Mouse (Mus musculus): ENCODE results near the gene Golga7b. TPM values are rescaled to one million over a fixed set of nuclear protein-coding genes. Genes with fewer than 3 reads are reported as not detected.

The Golga7b gene
- total RNA-seq, 1 experiment from 2014 or later, result not detected

DNA sequence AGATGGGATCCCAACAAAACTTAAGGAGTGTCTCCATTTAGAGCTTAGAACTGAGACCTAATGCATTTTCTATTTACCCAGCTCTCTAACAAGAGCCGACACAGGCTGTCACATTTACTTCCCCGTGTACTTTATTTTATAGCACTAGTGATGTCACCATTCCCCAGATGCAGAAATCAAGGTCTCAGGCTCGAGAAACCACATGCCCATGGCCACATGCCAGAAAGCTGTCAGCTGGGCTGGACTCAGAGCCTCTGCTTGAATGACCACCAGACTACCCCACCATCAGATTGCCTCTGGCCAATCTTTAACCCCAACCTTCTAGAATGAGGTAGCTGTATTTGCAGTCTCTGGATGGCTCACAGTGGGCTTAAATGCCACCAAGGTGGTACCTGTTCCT lies 4.0 kb upstream of the Golga7b start:
- ATAC-seq (replicated peaks; ENCODE audit: insufficient number of reproducible peaks, low FRiP score, low TSS enrichment, poor library complexity, severe bottlenecking), result no peak

DNA sequence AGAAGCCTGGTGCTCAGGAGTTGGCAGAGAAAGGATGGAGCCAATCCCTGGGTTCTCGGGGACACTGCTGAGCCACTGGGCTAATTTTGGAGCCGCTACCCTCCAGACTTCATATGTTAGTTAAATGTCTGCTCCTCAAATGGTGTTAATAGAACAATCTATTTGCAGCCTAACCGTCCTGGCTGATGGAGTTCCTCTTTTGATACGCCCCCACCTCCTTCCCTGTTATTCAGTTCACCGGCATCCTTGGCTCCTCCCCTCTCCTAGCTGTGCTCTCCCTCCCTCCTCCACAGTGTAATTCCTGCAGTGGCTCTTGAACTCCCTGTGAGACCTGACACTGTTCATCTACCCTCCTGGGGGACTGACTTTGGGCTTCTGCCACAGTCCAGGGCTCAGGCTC lies 748 bp upstream of the Golga7b start:
- ATAC-seq (replicated peaks; ENCODE audit: insufficient number of reproducible peaks, low FRiP score, low TSS enrichment, poor library complexity, severe bottlenecking), result no peak

DNA sequence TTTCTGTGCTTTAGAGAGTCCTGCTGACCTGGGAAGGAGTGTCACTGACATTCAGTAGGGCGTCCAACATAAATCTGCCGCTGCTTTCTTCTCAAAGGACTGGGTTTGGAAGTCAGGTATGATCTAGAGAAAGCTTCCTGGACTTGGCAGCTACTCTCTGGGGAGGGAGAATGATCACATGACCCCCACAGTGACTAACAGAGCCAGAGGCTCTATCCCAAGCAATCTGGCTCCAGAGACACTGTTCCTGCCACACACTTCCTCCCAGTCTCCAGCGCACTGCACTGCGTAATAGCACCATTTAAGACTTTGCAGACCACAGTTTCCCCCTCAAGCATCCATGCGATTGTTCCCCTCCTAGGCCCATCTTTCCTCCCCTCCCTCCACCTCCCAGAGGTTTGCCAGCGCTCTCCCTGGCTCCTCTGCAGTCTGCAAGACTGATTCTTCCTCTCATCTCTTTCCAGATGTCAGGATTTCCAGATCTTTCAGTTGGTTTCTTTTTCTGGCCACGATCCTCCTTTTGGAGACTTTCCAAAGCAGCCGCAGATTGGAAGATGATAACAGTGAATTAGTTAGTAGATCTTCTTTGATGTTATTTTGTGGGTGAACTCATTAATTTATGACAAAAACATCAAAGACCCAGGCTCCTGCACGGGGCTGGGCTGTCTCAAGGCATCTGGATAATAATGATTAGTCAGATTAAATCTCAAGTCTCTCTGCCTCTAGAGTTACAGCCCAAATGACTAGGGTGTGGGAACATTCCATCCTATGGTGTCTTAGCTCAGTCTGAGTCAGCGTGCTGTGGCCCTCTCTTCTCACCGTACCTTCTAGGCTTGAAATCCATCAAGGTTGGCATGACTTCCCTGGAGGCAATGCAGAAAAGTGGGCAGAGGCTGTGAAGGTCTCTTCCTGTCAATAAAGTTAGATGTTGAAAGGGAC lies 2.9 kb downstream of the Golga7b start:
- ATAC-seq (replicated peaks; ENCODE audit: insufficient number of reproducible peaks, low FRiP score, low TSS enrichment, poor library complexity, severe bottlenecking), result no peak

DNA sequence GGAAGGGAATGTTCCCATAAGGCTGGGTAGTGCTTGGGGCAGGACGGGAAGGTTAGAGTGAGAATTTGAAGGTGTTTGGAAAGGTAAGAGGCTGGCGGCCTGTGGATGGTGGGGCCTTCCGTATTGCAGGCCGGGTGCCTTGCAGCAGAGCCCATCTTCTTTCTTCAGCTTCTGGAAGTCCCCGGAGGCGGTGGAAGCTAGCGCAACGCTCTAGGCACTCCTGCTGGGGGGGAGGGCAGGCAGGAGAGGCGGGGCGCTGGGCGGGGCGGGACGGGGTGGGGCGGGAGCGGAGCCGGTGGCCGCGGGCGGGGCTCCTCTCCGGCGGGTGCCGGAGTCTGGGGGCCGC lies 8.0 kb downstream of the Golga7b start:
- no peak for ATAC-seq (replicated peaks; ENCODE audit: insufficient number of reproducible peaks, low FRiP score, low TSS enrichment, poor library complexity, severe bottlenecking)

DNA sequence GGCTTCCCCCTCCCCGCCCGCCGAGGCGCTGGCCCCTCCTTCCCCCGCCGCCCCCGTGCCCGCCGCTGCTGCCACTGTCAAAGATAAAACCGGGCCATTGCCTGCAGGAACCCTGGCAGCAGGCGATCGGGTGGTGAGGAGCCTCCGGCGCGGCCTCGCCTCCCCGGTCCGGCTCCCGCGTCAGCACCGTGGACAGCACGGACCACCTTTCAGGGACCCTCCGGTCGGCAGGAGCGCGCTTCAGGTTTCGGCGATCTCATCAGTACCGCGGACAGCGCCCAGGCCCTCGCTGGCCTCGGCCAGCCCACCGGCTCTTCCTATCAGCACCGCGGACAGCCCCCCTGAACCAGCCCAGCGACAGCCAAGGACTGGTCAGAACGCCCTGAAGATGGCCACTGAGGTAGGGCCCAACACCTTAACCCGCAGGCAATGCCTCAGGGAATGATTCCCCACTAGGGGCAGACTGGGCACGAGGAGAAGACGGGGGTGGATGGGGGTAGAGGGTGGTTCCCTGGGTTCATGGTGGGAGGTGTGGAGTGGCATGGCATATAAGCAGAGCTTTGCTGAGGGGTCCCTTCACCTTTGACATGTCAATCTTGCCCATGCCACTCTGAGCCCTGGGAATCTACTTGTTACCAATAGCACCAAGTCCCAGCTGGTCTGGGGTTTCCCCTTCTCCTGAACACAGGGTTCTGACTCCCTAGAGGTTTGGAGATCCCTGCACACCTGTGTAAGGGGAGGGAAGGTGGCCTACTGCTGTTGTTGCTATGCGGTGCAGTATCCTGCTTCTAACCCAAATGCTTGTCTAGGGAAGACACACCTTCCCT lies 8.6 kb downstream of the Golga7b start:
- no peak for ATAC-seq (replicated peaks; ENCODE audit: insufficient number of reproducible peaks, low FRiP score, low TSS enrichment, poor library complexity, severe bottlenecking)

DNA sequence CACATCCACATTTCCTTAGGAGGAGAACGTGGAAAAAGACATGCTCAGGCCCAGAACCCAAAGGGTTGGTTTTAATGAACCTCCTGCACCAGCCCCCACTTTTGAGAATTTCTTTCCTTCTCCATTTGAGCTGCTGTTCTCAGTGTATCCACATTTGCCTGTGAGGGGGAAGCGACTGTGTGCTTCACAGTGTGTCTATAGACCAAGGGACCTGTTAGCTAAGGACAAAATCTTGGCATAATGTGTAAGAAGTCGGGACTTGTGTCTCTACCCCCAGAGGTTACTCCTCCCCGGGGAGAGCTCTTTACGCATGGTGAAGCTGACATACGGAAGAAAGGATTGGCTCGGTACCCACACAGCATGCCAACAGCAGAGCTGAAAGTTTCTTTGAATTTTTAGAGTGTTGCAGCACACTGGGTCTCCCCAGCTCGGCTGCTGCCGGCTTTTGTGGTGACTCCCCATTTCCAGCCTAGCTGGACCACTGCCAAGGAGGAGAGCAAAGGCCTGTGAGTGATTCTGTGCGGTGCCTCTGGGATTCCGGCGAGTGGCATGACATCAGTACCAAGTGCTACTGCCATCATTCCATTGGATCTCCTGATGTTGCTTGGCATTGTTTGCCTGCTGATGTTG lies 9.4 kb downstream of the Golga7b start:
- no peak for ATAC-seq (replicated peaks; ENCODE audit: insufficient number of reproducible peaks, low FRiP score, low TSS enrichment, poor library complexity, severe bottlenecking)

DNA sequence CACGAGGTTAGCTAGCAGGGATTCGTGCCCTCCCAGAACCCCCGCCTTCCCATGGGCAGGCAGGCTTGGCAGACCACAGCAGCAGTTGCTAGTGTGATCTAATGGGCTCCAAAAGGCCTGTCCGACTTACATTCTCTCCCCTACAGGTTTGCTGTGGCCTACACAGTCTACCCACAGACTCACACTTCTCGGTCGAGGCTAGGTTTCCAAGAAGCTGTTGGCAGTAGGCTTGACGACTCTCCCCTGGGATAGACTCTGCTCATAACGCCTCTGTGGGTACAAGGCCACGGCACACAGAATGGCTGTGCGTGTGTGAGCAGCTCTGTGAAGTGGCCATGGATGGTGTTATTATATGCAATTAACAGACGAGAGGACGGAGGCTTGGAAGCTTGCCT lies 9.9 kb downstream of the Golga7b start:
- no peak for ATAC-seq (replicated peaks; ENCODE audit: insufficient number of reproducible peaks, low FRiP score, low TSS enrichment, poor library complexity, severe bottlenecking)

DNA sequence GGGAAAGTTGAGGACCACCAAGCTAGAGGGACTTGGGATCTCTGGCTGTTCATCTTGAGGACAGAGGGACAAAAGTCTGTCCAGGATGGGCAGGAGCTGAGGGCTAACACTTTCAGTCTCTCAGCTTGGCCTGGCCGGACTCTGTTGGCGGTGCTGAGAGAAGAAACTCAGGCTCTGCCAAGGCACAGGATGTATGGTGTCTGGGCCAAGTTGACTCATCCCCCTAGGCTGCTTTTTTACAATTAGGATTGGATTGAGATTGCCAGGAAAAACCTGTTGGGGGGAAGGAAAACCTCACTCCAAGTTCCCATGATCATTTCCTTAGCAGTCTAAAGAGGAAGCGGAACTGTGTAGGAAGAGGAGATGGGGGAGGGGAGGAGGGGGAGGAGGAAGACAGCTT lies 10.7 kb downstream of the Golga7b start:
- ATAC-seq (replicated peaks; ENCODE audit: insufficient number of reproducible peaks, low FRiP score, low TSS enrichment, poor library complexity, severe bottlenecking), result no peak

DNA sequence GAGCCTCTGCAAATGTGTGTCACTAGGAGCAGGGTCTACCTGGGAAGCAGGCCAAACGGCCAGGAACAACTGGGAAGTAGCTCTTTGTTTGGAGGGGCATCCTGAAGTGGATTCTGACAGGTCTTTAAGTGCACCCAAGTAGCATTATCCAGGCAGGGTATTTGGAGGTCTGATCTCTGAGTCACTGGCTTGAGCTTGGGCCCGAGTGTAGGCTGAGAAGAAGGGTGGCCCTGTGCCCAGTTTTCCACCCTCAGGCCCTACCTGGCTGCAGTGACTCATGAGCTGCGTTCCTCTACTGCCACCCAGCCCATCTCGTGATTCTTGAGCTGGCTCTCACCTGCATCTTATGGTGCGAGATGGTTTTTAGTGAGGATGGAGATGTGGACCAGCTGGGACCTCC lies 11.2 kb downstream of the Golga7b start:
- no peak for ATAC-seq (replicated peaks; ENCODE audit: insufficient number of reproducible peaks, low FRiP score, low TSS enrichment, poor library complexity, severe bottlenecking)

DNA sequence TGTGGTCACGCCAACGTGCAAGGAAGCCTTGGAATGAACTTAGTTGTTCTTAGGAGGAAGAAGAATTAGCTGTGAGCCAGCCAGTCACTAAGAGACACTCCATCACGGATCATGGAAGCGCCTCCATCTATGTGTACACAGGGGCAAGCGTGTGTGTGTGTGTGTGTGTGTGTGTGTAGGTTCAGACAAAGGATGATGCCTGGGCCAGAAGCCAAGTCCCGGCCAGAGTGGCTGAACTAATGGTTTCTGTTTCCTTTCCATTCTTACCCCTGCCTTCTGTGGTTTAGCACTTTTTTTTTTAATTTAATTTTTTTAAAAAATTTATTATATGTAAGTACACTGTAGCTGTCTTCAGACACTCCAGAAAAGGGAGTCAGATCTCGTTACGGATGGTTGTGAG lies 13.1 kb downstream of the Golga7b start:
- no peak for ATAC-seq (replicated peaks; ENCODE audit: insufficient number of reproducible peaks, low FRiP score, low TSS enrichment, poor library complexity, severe bottlenecking)

DNA sequence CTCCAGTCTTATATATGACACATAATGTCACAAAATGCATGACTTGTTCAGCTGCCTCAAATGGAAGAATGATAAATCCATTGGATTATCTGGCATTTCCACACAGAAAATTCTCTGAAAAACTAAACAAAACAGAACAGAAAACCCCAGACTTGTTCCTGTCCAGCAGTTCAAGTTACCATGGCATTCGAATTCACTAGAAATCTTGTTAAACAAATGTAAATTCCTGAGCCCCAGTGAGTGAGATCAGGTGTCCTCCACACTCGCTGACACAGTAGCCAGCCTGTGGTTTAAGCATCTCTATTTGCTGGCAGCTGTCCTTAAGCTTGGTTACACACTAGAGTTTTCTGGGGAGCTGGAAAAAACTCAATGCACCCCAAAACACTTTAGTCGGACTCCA lies 16.1 kb downstream of the Golga7b start:
- ATAC-seq (replicated peaks; ENCODE audit: insufficient number of reproducible peaks, low FRiP score, low TSS enrichment, poor library complexity, severe bottlenecking), result no peak

DNA sequence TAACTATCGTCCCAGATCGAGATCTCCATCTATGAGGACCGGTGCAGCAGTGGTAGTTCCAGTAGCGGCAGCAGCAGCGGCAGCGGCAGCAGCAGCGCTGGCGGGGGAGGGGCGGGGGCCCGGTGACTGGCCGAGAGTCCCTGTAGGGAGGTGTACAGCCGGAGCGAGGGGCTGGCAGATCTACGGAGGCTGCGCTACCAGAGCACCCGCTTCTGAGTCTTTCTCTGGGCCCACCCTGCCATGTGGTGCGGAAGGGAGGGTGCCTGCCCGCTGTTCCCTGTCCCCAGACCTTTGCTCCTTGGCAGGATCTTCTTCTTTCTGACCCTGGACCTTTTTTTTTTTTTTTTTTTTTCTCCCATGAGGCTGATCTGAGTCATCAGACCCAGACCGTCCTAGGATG lies 21.0 kb downstream of the Golga7b start:
- no peak for ATAC-seq (replicated peaks; ENCODE audit: insufficient number of reproducible peaks, low FRiP score, low TSS enrichment, poor library complexity, severe bottlenecking)

DNA sequence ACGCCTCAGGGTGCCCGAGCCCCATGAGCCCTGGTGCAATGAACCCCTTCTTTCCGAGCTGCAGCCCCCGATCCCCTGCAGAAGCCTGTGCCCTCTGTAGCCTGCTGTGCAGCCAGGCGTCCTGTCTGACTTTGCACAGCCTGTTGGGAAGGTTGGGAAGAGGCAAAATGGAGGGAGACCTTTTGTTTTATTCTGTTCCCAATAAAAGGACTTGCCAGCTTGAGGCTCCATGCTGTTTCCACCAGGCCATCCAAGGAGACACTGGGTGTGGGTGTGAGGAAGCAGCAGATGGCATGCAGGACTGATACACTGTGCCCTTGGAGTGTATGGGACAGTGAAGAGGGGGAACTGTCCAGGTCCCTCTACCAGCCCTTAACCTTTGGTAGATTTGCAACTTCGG lies 22.7 kb downstream of the Golga7b start:
- no peak for ATAC-seq (replicated peaks; ENCODE audit: insufficient number of reproducible peaks, low FRiP score, low TSS enrichment, poor library complexity, severe bottlenecking)

DNA sequence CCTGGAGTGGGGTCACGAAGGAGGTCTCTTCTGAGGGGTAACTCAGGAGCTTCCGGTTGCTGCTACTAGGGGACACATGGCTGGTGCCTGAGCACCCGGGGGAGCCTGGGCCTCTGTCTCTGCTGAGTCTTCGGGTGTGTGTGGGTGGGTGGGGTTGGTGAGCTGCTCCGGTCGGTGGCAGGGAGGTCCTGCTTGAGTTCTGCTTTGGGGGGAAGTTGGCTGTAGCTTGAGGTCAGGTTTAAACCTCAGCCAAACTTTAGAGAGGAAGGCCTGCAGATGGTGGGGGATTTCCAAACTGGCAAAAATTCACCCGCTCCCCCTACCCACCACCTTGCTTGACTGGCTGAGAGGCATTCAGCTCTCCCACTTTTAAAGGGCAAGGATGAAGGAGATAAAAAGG lies 23.8 kb downstream of the Golga7b start:
- ATAC-seq (replicated peaks; ENCODE audit: insufficient number of reproducible peaks, low FRiP score, low TSS enrichment, poor library complexity, severe bottlenecking), result no peak

DNA sequence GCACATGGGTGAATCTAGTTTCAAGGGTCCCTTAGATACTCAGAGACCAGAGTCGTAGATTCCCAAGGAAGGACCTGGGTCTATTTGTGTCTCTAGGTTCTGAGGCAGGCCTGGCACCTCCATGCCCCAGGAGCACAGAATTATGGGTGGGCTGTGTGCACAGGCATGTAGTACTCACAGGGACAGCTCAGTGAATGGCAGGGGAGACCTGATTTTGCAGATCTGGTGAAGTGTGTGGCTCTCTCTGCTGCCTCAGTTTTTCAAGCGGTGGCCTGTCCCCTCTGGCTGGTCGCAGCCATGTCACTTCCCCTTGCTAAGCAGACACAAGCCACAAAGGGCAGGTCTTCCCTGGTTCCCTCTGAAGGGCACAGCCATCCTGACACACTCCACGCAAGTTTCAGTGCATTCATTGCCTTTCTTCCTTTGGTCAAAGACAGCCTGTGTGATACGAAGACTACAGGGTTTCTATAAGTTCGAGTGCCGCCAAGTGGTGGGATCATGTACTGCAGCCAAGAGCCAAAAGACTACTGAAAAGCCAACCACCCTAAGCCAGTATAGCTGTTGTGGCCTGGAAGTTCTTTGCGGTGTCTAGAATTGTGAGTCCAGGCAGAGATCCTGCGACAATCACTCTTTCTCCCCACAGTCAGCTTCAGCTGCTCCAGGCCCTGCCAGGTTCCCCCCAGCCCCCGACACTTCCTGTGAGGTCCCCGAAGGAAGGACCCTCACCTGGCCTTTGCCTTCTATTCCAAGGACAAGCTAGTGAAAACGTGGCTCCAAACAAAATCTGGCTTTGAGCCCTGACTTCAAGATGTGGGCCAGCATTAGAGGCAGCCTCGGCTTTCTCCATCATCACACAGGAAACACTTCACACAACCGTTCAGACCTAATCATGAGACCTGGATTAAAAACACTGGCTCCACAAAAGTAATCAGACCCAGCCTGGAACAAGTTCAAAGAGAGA lies 24.9 kb downstream of the Golga7b start:
- peak; percentile 57 for ATAC-seq (replicated peaks; ENCODE audit: insufficient number of reproducible peaks, low FRiP score, low TSS enrichment, poor library complexity, severe bottlenecking)

DNA sequence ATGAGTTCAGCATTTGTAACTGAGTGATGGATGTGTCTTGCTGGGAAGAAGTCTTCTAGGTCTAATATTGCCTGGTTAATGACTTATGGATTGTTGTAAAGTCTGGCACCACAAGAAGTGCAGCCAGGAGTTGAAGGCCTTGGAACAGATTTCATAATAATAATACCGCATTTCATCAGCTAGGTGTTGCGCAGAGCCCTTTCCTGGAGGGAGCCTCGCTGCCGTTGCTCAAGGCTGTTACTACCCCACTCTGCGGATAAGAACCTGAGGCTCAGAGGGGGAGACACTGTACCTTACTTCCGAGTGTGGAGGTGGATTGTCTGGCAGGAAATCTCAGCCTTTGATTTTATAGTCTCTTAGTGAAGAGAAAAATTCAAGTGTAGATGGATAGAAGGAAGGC lies 29.9 kb downstream of the Golga7b start:
- no peak for ATAC-seq (replicated peaks; ENCODE audit: insufficient number of reproducible peaks, low FRiP score, low TSS enrichment, poor library complexity, severe bottlenecking)

DNA sequence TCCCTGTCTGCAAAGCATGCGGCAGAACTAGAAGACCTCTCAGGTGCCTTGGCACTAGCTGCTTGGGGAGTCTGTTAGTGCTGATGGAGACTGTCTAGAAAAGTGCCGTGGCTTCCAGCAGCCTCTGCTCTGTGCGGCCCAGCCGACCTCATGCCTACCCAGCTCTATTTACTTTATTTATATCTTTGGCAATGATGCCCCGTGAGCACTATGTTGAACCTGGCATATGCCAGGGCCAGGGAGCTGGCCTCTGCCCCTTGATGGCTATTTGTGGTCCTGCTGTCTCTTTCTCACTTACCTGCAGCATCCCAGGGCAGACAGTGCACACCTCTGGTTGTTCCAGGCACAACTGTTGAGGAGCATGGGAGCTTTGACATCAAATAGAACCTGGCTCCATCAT lies 31.1 kb downstream of the Golga7b start:
- no peak for ATAC-seq (replicated peaks; ENCODE audit: insufficient number of reproducible peaks, low FRiP score, low TSS enrichment, poor library complexity, severe bottlenecking)

DNA sequence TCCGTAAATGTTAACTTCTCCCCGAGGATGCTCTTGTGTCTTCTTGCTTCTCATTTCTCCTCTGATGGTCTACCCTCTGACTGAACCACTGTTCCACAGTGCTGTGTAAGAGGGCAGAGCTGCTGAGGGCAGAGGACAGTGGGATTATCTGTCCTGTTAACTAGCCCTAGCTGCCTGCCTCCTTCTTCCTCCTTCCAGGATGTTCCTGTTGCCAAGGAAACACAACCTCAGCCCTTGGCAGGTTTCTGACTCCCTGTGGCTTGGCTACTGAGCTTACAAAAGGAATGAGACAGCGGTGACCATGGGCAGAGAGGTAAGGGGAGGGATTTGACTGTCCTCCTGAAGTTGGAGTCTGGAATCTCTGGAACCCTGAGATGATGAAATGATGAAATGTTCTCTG lies 32.2 kb downstream of the Golga7b start:
- no peak for ATAC-seq (replicated peaks; ENCODE audit: insufficient number of reproducible peaks, low FRiP score, low TSS enrichment, poor library complexity, severe bottlenecking)

DNA sequence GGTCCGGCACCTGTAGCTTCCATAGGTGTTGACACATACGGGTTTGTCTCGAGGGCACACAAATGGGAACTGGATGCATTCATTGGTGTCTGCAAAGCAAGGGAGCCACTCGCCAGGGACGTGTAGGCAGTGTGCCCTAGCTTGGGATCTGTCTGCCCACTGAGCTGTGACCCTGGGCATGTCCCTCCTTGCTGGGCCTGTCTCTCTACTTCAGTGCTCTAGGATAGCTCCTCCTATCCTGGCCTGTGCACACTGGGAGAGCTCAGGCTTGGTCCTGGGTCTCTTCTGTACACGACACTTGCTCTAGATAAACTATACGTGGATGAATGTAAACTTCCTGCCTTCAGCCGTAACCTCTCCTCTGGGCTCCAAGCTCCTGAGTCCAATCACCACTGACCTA lies 36.8 kb downstream of the Golga7b start:
- no peak for ATAC-seq (replicated peaks; ENCODE audit: insufficient number of reproducible peaks, low FRiP score, low TSS enrichment, poor library complexity, severe bottlenecking)

Measured in monocyte, adult 5-6 weeks (primary cell).